Mouse (Mus musculus) layer of hippocampus, adult 9-10 months (tissue): ENCODE data around the gene Tut4.
A peak's percentile ranks its signal among the peaks of the same experiment; 100 is the strongest.

Source experiments
- DNase-seq: peaks from one replicate; pipeline ENCODE4 v3.0.0; 2022; ENCODE audit warnings: low spot score

Gene Tut4

DNA sequence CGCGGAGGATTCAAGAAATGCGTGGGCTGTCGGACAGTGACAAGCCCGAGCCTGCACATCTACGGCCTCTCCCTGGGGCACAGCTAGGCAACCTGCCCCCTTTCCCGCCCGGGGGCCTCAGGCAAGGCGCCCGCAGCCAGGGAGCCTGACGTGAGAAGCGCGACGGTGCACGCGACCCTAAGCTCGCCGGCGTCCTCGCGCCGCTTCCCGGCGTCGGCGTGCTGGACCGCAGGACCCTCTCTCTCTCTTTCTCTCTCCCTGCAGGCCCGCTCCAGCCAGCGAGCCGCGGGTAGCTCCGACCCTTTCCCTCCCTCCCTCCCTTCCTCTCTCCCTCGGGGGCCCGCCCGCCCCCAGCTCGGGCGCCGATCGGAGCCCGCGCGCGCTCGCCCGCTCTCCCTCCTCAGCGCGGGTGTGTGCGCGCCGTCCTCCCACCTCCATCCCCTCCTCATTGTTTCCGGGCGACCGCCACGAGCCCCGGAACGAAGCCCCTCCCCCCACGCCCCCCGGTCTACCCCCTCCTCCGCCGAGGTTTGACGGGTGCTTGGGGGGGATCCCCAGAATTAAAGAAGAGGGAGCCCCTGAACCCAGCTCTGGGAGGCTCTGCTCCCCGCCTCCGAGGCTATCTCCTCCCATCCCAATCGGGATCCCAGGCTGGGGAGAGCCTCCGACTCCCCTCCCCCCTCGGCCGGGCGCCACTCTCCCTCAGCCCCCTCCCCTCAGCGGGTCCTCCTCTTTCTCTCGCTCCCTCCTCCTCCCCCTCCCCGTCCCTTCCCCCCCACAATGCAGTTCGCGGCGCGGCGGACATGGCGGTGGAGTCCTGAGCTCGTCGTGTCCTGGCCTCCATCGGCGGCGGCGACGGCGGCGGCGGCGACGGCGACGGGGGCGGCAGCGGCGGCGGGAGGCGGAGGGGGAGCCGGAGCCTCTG is at the start of gene Tut4:
TSS of gene Tut4 (plus strand) at position 196 of the 925 bp plus-strand sequence.
- peak; percentile 57 for DNase-seq

DNA sequence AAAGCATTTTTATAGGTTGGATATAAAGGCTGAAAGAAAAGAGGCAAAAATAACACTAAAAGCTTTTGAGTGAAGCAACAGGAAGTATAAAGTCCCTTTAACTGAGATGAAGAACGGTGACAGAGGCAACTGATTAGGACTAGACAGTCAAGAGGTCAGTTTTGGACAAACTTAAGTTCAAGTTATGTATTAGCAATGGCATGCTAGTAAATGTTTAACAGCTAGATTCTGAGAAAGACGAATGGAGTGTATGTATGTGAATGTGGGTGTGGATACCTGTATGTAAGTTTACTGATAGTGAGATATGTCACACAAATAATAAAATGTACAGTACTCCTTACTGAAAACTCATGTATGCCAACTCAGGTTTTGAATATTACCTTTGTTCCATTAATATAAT is 34.6 kb upstream of the Tut4 start:
- no peak for DNase-seq

DNA sequence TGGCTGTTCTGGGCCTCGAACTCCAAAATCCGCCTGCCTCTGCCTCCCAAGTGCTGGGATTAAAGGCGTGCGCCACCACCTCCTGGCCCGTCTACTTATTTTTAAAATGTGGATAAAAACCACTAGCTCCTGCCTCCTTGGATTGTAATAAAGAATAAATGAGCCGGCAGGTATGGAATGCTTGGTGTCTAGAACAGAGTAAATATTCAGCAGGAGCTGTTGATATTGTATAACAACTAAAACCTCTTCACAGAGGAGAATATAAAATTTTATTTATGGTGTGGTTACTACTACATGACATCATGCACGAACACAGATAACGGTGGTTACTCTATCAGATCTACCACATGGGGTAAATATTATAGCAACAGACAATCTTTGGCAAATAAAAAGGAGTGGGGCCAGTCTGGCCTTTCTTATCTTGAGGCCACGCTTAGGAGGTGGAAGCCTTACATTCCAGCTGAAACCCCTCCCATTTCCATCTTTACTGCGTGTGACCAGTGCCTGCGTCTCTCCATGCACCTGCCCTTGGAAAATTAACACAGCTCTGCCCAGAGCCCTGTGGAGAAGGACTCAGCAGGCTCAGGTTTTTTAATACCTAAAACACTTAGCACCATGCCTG is 31.4 kb upstream of the Tut4 start:
- no peak for DNase-seq

DNA sequence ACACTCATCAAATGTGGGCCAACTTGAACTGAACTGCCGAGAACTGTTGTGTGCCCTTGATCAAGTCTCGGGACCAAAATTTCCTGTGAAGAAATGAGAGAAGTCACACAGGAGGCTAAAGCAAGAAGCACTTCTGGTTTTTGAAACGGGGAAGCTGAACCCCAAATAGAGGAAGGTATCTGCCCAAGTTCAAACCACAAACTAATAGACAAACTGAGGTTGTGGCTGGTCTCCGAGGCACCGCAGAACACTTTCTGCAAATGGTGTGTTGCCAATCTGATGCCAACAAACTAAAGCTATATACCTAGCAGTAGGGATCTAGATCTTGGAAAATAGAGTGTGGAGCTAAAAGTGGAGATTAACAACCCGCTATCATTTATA is 30.9 kb upstream of the Tut4 start:
- DNase-seq, result no peak

- DNase-seq, result no peak
These were observed 28.3 kb upstream of the Tut4 start for GRCm38 (mm10) chr4:108430656-108431560.

DNA sequence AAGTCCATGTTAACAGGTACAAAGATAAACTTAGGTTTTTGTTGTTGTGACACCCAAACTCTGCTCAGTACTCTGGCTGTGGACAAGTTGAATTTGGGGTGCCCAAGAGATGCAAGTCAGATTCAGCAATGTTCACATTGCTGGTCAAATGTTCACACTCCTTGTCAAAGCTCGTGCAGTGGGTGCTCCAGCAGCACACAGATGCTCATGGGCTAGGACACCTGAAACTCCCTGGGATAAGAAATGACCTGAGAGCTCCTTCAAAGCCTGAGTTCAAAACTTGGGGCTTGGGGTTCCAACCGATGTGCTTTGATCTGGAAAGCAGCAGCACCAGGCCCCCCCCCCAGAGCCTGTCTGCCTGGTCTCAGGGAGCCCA is 27.7 kb upstream of the Tut4 start:
- DNase-seq, result no peak

DNA sequence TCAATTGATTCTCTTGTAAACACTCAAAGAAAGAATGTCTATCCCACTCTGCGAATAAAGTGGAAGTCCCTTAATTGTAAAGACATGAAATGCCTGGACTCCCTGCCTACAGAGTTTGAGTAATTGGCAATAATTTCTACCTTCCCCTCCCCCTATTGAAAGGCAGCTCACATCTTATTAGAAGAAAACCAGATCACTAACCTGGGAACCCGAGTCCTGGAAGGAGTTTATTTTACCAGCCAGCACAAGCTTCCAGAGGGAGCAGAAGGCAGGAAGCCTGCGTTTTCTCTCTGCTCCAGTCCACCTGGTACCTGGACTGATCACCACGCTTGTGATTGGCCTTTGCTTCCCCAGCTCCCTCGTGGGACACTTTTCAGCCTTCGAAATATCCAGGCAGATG is 25.9 kb upstream of the Tut4 start:
- no peak for DNase-seq

- no peak for DNase-seq
These were observed 25.0 kb upstream of the Tut4 start for GRCm38 (mm10) chr4:108434221-108434620.

DNA sequence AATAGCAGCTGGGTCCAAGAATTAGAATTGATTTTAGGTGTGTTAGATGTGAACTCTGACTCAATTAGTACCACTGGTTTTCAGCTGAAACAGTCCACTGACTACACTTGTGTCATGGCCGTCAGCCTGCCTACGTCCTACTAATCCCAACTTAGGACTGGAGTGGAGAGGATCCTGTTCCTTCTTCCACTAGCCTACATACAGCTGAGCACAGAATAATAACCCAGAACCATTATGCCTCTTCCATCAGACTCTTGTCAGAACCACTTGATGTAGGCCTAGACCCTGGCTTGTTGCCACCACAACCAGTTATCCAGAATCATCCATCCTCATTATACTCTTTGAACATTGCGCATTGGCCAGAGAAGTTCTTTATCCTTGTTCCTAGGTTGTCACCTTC is 24.4 kb upstream of the Tut4 start:
- no peak for DNase-seq

DNA sequence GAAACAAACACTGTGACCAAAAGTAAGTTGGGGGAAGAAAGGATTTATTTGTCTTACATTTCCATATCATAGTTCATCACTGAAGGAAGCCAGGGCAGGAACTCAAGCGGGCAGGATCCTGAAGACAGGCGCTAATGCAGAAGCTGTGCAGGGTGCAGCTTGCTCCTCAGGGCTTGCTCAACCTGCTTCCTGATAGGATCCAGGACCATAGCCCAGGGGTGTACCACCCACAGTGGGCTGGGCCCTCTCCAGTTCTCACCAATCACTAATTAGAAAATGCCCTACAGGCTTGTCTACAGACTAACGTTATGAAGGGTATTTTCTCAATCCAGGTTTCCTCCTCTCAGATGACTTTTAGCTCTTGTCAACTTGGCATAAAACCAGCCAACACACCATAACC is 23.6 kb upstream of the Tut4 start:
- DNase-seq, result no peak

GRCm38 (mm10) chr4:108436225-108436624 is 23.0 kb upstream of the Tut4 start:
- DNase-seq, result no peak

GRCm38 (mm10) chr4:108438082-108438840 is 21.0 kb upstream of the Tut4 start:
- no peak for DNase-seq

- DNase-seq, result no peak
These were observed 11.1 kb upstream of the Tut4 start for GRCm38 (mm10) chr4:108448091-108448490.

- DNase-seq, result no peak
These were observed 3.2 kb upstream of the Tut4 start for GRCm38 (mm10) chr4:108456028-108456427.

- DNase-seq, result no peak
These were observed 955 bp upstream of the Tut4 start for GRCm38 (mm10) chr4:108458201-108458741.

GRCm38 (mm10) chr4:108460156-108460923 is 1.1 kb downstream of the Tut4 start:
- DNase-seq, result peak; percentile 22

DNA sequence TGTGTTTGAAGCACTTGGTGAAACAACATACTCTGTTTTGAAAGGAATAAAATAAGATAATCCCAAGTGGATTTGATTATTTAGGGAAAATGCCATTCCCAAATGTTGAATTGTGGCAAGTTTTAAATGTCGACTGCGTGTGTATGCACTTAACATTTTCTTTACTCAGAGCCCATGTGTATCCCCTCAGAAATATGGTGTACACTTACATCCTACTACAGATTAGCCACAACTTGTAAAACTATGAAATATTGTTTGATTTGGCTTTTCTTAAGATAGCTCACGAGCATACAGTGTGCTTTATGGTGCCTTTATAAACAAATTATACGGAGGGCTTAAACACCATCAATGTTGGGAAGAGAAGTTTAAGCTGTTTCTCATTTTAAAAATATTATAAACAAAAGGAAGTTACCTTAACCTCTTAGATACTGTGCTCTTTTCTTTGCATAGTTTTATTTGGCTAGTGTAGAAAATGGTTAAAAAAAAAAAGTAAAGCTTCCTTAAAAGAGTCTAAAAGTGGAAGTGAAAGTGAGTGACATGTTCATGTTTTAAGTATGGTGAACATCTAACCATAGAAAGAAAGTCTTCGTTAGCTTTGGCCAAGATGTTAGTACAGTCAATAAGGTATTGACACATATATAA is 2.2 kb downstream of the Tut4 start:
- DNase-seq, result no peak

- no peak for DNase-seq
These were observed 14.4 kb downstream of the Tut4 start for GRCm38 (mm10) chr4:108473586-108473985.

DNA sequence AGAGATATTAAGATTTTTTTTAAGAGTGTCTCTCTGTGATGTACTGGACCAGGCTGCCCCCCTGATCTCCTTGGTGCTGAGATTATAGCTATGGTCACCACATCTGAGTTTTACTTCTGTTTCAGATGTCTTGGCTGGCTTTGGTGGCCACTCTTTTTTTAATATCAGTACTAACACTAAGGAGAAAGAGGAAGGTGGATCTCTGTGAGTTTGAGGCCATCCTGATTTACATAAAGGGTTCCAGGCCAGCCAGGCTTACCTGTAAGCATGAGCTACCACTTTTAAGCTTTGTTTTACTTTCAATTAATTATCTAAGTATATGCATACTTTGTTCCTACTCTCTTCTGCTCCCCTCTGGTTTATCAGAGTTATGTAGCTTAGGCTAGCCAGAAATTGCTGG is 23.6 kb downstream of the Tut4 start:
- no peak for DNase-seq

DNA sequence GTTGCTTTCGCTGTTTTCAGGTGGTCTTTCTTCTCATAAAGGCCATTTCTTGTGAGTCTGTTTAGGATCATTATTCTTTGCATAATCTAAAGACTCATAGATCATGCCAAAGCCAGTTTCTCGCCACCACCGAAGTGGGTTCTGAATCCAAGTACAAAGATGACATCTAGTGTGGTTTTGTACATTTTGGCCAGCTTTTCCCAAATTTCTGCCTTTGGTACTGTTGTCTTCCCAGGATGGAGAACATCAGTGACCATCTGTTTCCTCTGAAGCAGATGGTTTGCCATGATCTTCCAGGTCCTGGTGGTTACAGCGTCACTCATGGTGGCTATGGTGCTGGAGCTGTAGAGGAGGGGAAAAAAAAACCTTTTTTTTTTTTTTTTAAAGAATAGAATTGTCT is 25.0 kb downstream of the Tut4 start:
- peak; percentile 30 for DNase-seq
